In the genomic region with DNA sequence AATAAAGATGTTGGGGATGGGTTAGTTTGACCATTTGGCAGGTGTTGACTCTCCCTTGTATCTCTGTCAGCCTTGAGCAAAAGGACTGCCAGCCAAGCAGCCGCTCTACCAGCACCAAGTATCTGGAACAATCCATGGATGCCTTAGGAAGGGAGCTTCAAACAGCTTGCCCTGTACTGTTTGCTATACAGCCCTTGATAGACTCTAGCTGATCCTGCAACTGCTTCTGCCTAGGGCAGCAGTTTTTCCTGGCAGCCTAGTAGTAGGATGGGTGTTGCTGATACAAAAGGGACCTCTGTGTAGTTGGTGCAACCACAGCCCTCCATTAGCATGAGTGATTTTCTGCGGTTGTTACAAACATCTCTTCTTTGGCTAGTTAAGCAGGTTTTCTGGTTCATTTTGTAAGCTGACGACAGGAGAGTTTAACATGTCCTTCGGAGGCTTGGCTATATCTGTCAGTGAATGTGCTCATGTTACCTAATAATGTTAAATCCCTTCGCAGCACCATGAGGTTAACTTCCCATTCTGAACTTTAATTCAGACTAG, we compare ENCODE assay signal across 21 mouse cellular contexts. TPM values are rescaled to one million over a fixed set of nuclear protein-coding genes. Genes with fewer than 3 reads are reported as not detected.
DNase-seq lines count a peak whose midpoint lies in the region; ATAC-seq and TF ChIP-seq lines count a peak whose summit lies in the region.
"Had no signal": no experiment of that assay in that cellular context is flagged by ENCODE, and none has a peak within 500 bp of the region (broad histone marks: within the 10 kb centered on the region; RNA-seq: fewer than 3 reads in every experiment).

No protein-coding gene starts in this region.

- H3K9ac ChIP-seq in liver, embryonic 16.5 days (ENCODE audit: low read depth, low read length): no peak overlapping the region
- H3K9ac ChIP-seq: midbrain, embryonic 12.5 days had no signal

- H3K4me3 ChIP-seq in layer of hippocampus, adult 2 months: no peak overlapping the region
- no peak overlapping the region for H3K4me3 ChIP-seq in liver, embryonic 16.5 days (ENCODE audit: low read depth, low read length)

- ATAC-seq in liver, embryonic 16.5 days (ENCODE audit: low read depth): no peak
- ATAC-seq: CD4-positive, CD25-positive, alpha-beta regulatory T cell, adult 4 months; forebrain, embryonic 14.5 days had no signal

- 69% methylated on average over 5 of the region's 5 CpGs for WGBS in liver, embryonic 16.5 days (ENCODE audit: insufficient replicate concordance)

- H3K4me1 ChIP-seq in liver, embryonic 16.5 days (ENCODE audit: control insufficient read depth, low read depth, low read length): peaks cover 19% of the 10 kb centered on the region

- peak overlapping the region; percentile 18; the same call in 1 of the 2 replicates for H3K27ac ChIP-seq in layer of hippocampus, adult 2 months
- H3K27ac ChIP-seq in liver, embryonic 16.5 days (ENCODE audit: low read length): peak overlapping the region; percentile 71
- H3K27ac ChIP-seq: midbrain, embryonic 12.5 days had no signal

- H3K27me3 ChIP-seq in liver, embryonic 16.5 days (ENCODE audit: control insufficient read depth, insufficient read depth, low read depth, low read length): no peaks in the 10 kb centered on the region
- H3K27me3 ChIP-seq: midbrain, embryonic 12.5 days had no signal

- H3K4me2 ChIP-seq in liver, embryonic 16.5 days (ENCODE audit: low read depth, low read length): no peak overlapping the region

- no peak for TF ChIP-seq CTCF in layer of hippocampus, adult 2 months (conservative IDR thresholded peaks at IDR 0.05)

- no peaks in the 10 kb centered on the region for H3K9me3 ChIP-seq in liver, embryonic 16.5 days (replicated peaks; ENCODE audit: control insufficient read depth, low read length)
- H3K9me3 ChIP-seq: limb, embryonic 10.5 days; midbrain, embryonic 12.5 days had no signal

- no peaks in the 10 kb centered on the region for H3K36me3 ChIP-seq in liver, embryonic 16.5 days (ENCODE audit: control insufficient read depth, insufficient read depth)
- H3K36me3 ChIP-seq: limb, embryonic 10.5 days; midbrain, embryonic 12.5 days had no signal

- DNase-seq in cerebellum, adult 11-12 months: peak; percentile 22
- no peak for DNase-seq in cerebellum, postnatal 4 days (ENCODE audit: low spot score in 2 of 2)
- DNase-seq in layer of hippocampus, adult 2 months (ENCODE audit: low spot score in 2 of 2): no peak
- no peak for DNase-seq in layer of hippocampus, adult 8-10 months (ENCODE audit: low spot score in 2 of 2)
- DNase-seq in NIH3T3 (ENCODE audit: low read depth): peak; percentile 22
- DNase-seq in kidney, adult 9 months: no peak
- no peak for DNase-seq in retina, postnatal 1 day
- DNase-seq: adrenal gland, postnatal 25 days; cerebellum, postnatal 10 days; embryo, embryonic 11 days; heart, postnatal 36 days; kidney, adult 8-10 months; kidney, postnatal 36 days; lung, adult 18-20 months; lung, postnatal 4 days; thymus, postnatal 14 days had no signal

RNA-seq across cellular contexts. Expression of a gene that starts 1.7 kb away (rescaled TPM):
- total RNA-seq in layer of hippocampus, adult 2 months (2021): 10 to 100 TPM; 88.6 to 91.0 TPM
- 10 to 100 TPM; 83.3 to 88.9 (median 87.6) TPM for total RNA-seq in layer of hippocampus, adult 8-10 months (2022)
- polyA plus RNA-seq in liver, embryonic 16.5 days (2015; fragmentation: Nextera tagmentation; extraction: Ambion mirVana): 6.2 and 6.3 TPM in 2 replicates

Comparison
In these comparisons a context has a peak if more than half of its experiments do, and no peak if none do; other contexts are left out.
1. DNase-seq: peak in cerebellum, adult 11-12 months (single experiment) and NIH3T3 (single experiment); none in cerebellum, postnatal 4 days (0 of 2), layer of hippocampus, adult 2 months (0 of 2), layer of hippocampus, adult 8-10 months (0 of 2), kidney, adult 9 months (single experiment) and retina, postnatal 1 day (single experiment).